Mouse (Mus musculus) thymus, adult 2 months (tissue): ENCODE measurements at regions not wholly inside any gene's neighbourhood (a gene's known extent, or its start where the extent isn't known, plus 50 kb on each side); places are given as distances from the start of the nearest gene placed in this dataset.
A peak's percentile ranks its signal among the peaks of the same experiment; 100 is the strongest.

ENCODE experiments used
- DNase-seq: peaks from one replicate; pipeline ENCODE4 v3.0.0; 2021
- H3K27ac ChIP-seq: fragments of 200-500 bp; 2 replicates; pipeline ENCODE4 v1.5.1; 2012; ENCODE audit warnings: low read length, control low read depth; ENCODE audit not compliant: control insufficient read depth, insufficient read depth
- H3K27me3 ChIP-seq: fragments of 200-500 bp; 2 replicates; pipeline ENCODE4 v1.6.1; 2012; ENCODE audit warnings: mild to moderate bottlenecking, low read length, moderate library complexity, mixed read lengths; ENCODE audit not compliant: control insufficient read depth, insufficient read depth
- H3K36me3 ChIP-seq: fragments of 200-500 bp; 2 replicates; pipeline ENCODE4 v1.6.1; 2012; ENCODE audit warnings: mild to moderate bottlenecking, low read length, moderate library complexity; ENCODE audit not compliant: control insufficient read depth, insufficient read depth
- H3K4me1 ChIP-seq: fragments of 200-500 bp; replicated peaks from 2 replicates; pipeline ENCODE4 v1.6.1; 2012; ENCODE audit warnings: low read length; ENCODE audit not compliant: control insufficient read depth, insufficient read depth
- H3K4me3 ChIP-seq: fragments of 200-500 bp; 2 replicates; pipeline ENCODE4 v1.5.1; 2012; ENCODE audit warnings: mild to moderate bottlenecking, low read length, control low read depth, moderate library complexity; ENCODE audit not compliant: control insufficient read depth, insufficient read depth
- CTCF ChIP-seq: fragments of 200-500 bp; IDR thresholded peaks from 2 replicates; pipeline ENCODE4 v1.5.1; 2012; ENCODE audit warnings: mild to moderate bottlenecking, control low read depth, low read length, moderate library complexity, borderline replicate concordance; ENCODE audit not compliant: control insufficient read depth, poor library complexity, insufficient read depth; ENCODE audit errors: extremely low read depth
- POLR2A ChIP-seq: fragments of 200-500 bp; IDR thresholded peaks from 2 replicates; pipeline ENCODE4 v1.6.1; 2012; ENCODE audit warnings: mild to moderate bottlenecking, low read length, control low read depth, moderate library complexity; ENCODE audit not compliant: control insufficient read depth, poor library complexity, insufficient read depth; ENCODE audit errors: extremely low read depth
- WGBS: fragments of 180-500 bp; shearing (Covaris S2); methylation state at CpG from one replicate; pipeline ENCODE4 v1.1.7; 2018; 5-methylcytosine and 5-hydroxymethylcytosine counted together

GRCm38 (mm10) chr8:11977121-11977520 is 136.8 kb downstream of the Tex29 start:
- Histone ChIP-seq H3K4me3 (no peak overlapping the region), H3K27me3 (no peaks in the 10 kb centered on the region), H3K27ac (no peak overlapping the region), H3K4me1 (peaks cover 5% of the 10 kb centered on the region; the same call in 1 of the 2 replicates), H3K36me3 (no peaks in the 10 kb centered on the region)
- DNase-seq, result no peak
- 84% methylated on average over 9 of the region's 9 CpGs for WGBS
- TF ChIP-seq CTCF, result no peak
- TF ChIP-seq POLR2A, result no peak

- WGBS, result 79% methylated on average over 1 of the region's 1 CpGs
- H3K4me3 ChIP-seq, result no peak overlapping the region
- no peak for TF ChIP-seq POLR2A
- TF ChIP-seq CTCF, result no peak
Measured at GRCm38 (mm10) chr8:11979056-11979455, 138.8 kb downstream of the Tex29 start.

DNA sequence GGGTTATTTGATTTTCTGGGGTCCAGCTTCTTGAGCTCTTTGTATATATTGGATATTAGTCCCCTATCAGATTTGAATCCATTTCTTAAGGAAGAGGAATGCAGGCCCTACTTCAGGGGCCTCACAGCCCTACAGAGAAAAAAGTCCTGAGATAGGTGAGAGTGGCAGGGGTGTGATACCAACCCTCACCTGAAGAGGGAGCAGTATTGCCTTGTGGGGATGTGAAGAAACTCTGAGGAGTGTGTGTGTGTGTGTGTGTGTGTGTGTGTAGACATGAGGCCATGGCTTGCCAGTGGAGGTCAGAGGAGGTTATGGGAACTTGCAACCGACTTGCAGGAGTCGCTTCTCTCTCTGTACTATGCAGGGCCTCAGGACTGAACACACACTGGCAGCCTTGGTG is 141.2 kb downstream of the Tex29 start:
- Histone ChIP-seq H3K27ac (no peak overlapping the region), H3K4me3 (no peak overlapping the region), H3K4me1 (no peaks in the 10 kb centered on the region), H3K27me3 (no peaks in the 10 kb centered on the region), H3K36me3 (no peaks in the 10 kb centered on the region)
- peak; percentile 22 for DNase-seq
- TF ChIP-seq POLR2A (no peak), CTCF (peak; percentile 37; the same call in 1 of the 2 replicates)
- WGBS, result 79% methylated on average over 2 of the region's 2 CpGs

More at GRCm38 (mm10) chr8:11979056-11979455, 138.8 kb downstream of the Tex29 start:
- DNase-seq, result no peak
- Histone ChIP-seq H3K36me3 (no peaks in the 10 kb centered on the region), H3K27ac (no peak overlapping the region), H3K27me3 (no peaks in the 10 kb centered on the region), H3K4me1 (no peaks in the 10 kb centered on the region)

GRCm38 (mm10) chr8:11990024-11990423 is 149.8 kb downstream of the Tex29 start:
- WGBS, result 90% methylated on average over 20 of the region's 20 CpGs
- no peak for DNase-seq
- Histone ChIP-seq H3K36me3 (no peaks in the 10 kb centered on the region), H3K27me3 (no peaks in the 10 kb centered on the region), H3K27ac (no peak overlapping the region), H3K4me1 (no peaks in the 10 kb centered on the region), H3K4me3 (no peak overlapping the region)
- TF ChIP-seq POLR2A (no peak), CTCF (no peak)

DNA sequence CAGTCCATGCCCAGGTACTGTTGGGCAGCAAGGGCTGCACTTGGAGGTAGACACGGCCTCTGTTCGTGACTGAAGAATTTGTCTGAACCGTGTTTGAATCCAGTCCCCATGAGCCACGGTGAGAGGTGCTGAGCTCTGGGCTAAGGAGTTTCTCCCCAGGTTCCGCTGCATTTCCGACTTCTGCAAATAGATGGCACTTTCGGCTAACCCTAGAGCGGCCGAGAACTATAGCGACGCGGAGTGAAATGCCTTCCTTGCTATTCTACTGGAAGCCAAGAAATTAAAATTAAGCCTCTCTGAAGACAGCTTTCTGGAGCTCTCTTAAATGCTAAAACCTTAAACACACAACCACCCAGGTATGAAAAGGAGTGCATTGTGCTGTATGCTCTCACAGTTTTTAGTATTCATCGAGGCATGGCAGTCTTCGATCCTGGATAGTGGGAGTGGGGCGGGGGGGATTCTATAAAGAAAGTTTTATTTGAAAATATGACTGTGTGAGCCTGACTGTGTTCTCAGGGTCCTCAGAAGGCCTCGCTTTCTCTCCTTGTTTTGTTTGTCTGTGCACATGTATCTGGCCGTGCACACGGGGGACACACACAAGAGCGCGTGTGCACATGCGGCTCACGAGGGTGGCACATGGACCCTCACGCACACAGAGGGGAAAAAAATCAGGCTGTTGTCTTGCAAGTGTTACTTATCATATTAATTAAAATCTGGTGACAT is 159.6 kb downstream of the Tex29 start:
- H3K36me3 ChIP-seq, result no peaks in the 10 kb centered on the region
- peak; percentile 2 for DNase-seq
- WGBS, result 41% methylated on average over 23 of the region's 23 CpGs
- no peak overlapping the region for H3K4me3 ChIP-seq
- H3K27ac ChIP-seq, result no peak overlapping the region
- H3K27me3 ChIP-seq, result no peaks in the 10 kb centered on the region
- TF ChIP-seq CTCF, result no peak
- no peak for TF ChIP-seq POLR2A
- no peaks in the 10 kb centered on the region for H3K4me1 ChIP-seq

DNA sequence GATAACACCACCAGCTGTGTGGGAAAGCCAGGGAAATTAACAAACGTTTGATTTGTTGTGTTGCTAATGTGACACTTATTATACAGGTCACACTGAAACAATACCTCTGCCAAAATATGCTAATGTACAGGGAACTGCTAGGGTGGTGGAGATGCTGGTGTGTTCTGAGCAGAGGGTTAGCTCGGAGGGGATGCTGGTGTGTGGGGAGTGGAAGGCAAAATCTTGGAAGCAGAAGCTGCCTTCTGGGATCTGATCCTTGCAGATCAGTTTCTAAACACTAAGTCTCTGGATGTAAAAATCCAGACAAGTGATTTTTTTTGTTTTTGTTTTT is 160.2 kb downstream of the Tex29 start:
- Histone ChIP-seq H3K27ac (no peak overlapping the region), H3K36me3 (no peaks in the 10 kb centered on the region), H3K4me3 (no peak overlapping the region), H3K27me3 (no peaks in the 10 kb centered on the region), H3K4me1 (no peaks in the 10 kb centered on the region)
- no peak for TF ChIP-seq POLR2A
- no peak for TF ChIP-seq CTCF
- no peak for DNase-seq
- WGBS, result 57% methylated on average over 2 of the region's 2 CpGs

- H3K36me3 ChIP-seq, result no peaks in the 10 kb centered on the region
- no peak overlapping the region for H3K27ac ChIP-seq
- H3K4me1 ChIP-seq, result no peaks in the 10 kb centered on the region
- TF ChIP-seq POLR2A, result no peak
- no peak for TF ChIP-seq CTCF
- H3K27me3 ChIP-seq, result no peaks in the 10 kb centered on the region
- H3K4me3 ChIP-seq, result no peak overlapping the region
- DNase-seq, result no peak
- WGBS, result 92% methylated on average over 7 of the region's 7 CpGs
Measured at GRCm38 (mm10) chr8:12004241-12004640, 164.0 kb downstream of the Tex29 start.
